In the genomic region with DNA sequence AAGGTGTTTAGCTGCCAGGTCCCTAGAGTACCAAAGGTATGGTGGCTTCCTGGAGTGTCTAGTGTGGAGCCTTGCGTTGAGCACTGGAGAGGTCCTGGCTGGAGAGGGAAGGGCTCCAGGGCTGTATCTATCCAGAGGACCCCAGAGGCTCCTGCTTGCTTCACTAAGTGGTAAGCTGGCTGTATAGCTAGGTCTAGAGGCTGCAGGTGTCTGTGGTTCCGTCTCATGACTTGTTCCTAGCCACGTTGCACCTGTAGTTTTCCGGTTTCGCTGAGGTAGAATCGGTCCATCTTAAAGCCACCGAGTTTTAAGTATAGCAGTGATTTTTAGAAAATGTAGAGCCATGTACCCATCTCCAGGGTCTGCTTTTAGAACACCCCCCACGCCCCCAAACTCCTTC, we compare ENCODE assay signal across 11 mouse cellular contexts. TPM values are rescaled to one million over a fixed set of nuclear protein-coding genes. Genes with fewer than 3 reads are reported as not detected.
DNase-seq lines count a peak whose midpoint lies in the region; ATAC-seq and TF ChIP-seq lines count a peak whose summit lies in the region.
"Had no signal": no experiment of that assay in that cellular context is flagged by ENCODE, and none has a peak within 500 bp of the region (broad histone marks: within the 10 kb centered on the region; RNA-seq: fewer than 3 reads in every experiment).

No protein-coding gene starts in this region.

- no peaks in the 10 kb centered on the region for H3K9me3 ChIP-seq in hindbrain, postnatal 0 days (ENCODE audit: low read length)
- no peaks in the 10 kb centered on the region for H3K9me3 ChIP-seq in hindbrain, embryonic 11.5 days (ENCODE audit: control insufficient read depth, low read length)
- H3K9me3 ChIP-seq in midbrain, postnatal 0 days (ENCODE audit: low read length), result no peaks in the 10 kb centered on the region
- no peaks in the 10 kb centered on the region for H3K9me3 ChIP-seq in midbrain, embryonic 14.5 days (ENCODE audit: control insufficient read depth, low read length)
- H3K9me3 ChIP-seq in stomach, postnatal 0 days (ENCODE audit: control insufficient read depth, low read length), result no peaks in the 10 kb centered on the region

- no peak overlapping the region for H3K27ac ChIP-seq in hindbrain, postnatal 0 days
- no peak overlapping the region for H3K27ac ChIP-seq in hindbrain, embryonic 11.5 days (ENCODE audit: low read depth, low read length)
- H3K27ac ChIP-seq in midbrain, postnatal 0 days (ENCODE audit: low read depth, low read length), result no peak overlapping the region
- H3K27ac ChIP-seq in midbrain, embryonic 14.5 days (replicated peaks; ENCODE audit: low read depth, low read length), result no peak overlapping the region
- H3K27ac ChIP-seq in stomach, postnatal 0 days (replicated peaks), result no peak overlapping the region

- peak overlapping the region; percentile 75; the same call in 1 of the 2 replicates for H3K4me2 ChIP-seq in hindbrain, postnatal 0 days (ENCODE audit: low read depth, low read length)
- H3K4me2 ChIP-seq in hindbrain, embryonic 11.5 days (replicated peaks; ENCODE audit: low read depth, low read length), result no peak overlapping the region
- H3K4me2 ChIP-seq in midbrain, postnatal 0 days (ENCODE audit: low read depth, low read length, poor library complexity, severe bottlenecking), result 0 out of 2 replicates have a peak overlapping the region, but pooled peaks have one; percentile 26
- H3K4me2 ChIP-seq in midbrain, embryonic 14.5 days (ENCODE audit: low read length), result no peak overlapping the region
- H3K4me2 ChIP-seq in stomach, postnatal 0 days (replicated peaks; ENCODE audit: low read depth), result no peak overlapping the region; the same call in 1 of the 2 replicates

- H3K4me1 ChIP-seq in hindbrain, postnatal 0 days (ENCODE audit: insufficient read depth, low read length), result peaks cover 52% of the 10 kb centered on the region
- peaks cover 23% of the 10 kb centered on the region for H3K4me1 ChIP-seq in hindbrain, embryonic 11.5 days (replicated peaks; ENCODE audit: control insufficient read depth, insufficient read depth, low read length)
- peaks cover 41% of the 10 kb centered on the region for H3K4me1 ChIP-seq in midbrain, postnatal 0 days (ENCODE audit: insufficient read depth, low read length)
- peaks cover 34% of the 10 kb centered on the region for H3K4me1 ChIP-seq in midbrain, embryonic 14.5 days (ENCODE audit: control insufficient read depth, insufficient read depth, low read length)
- H3K4me1 ChIP-seq in stomach, postnatal 0 days (replicated peaks; ENCODE audit: control insufficient read depth, insufficient read depth), result peaks cover 27% of the 10 kb centered on the region

- H3K36me3 ChIP-seq in hindbrain, postnatal 0 days (ENCODE audit: insufficient read depth, low read length), result no peaks in the 10 kb centered on the region
- H3K36me3 ChIP-seq in hindbrain, embryonic 11.5 days (ENCODE audit: control insufficient read depth, insufficient read depth, low read length), result no peaks in the 10 kb centered on the region
- H3K36me3 ChIP-seq in midbrain, postnatal 0 days (ENCODE audit: insufficient read depth, low read length), result no peaks in the 10 kb centered on the region
- H3K36me3 ChIP-seq in midbrain, embryonic 14.5 days (ENCODE audit: control insufficient read depth, insufficient read depth, low read length), result no peaks in the 10 kb centered on the region
- no peaks in the 10 kb centered on the region for H3K36me3 ChIP-seq in stomach, postnatal 0 days (ENCODE audit: control insufficient read depth, insufficient read depth, low read length)

- H3K9ac ChIP-seq in hindbrain, postnatal 0 days (replicated peaks; ENCODE audit: low read length), result no peak overlapping the region
- no peak overlapping the region for H3K9ac ChIP-seq in hindbrain, embryonic 11.5 days (ENCODE audit: low read depth, low read length)
- no peak overlapping the region for H3K9ac ChIP-seq in midbrain, postnatal 0 days (replicated peaks; ENCODE audit: low read length, poor library complexity, severe bottlenecking)
- H3K9ac ChIP-seq in midbrain, embryonic 14.5 days (replicated peaks; ENCODE audit: low read length), result no peak overlapping the region
- 0 out of 2 replicates have a peak overlapping the region, but pooled peaks have one; percentile 18 for H3K9ac ChIP-seq in stomach, postnatal 0 days (ENCODE audit: low read length)

- TF ChIP-seq EP300 in stomach, postnatal 0 days (optimal IDR thresholded peaks at IDR 0.05), result no peak

- ATAC-seq in hindbrain, postnatal 0 days, result no peak
- ATAC-seq in hindbrain, embryonic 11.5 days (ENCODE audit: low FRiP score), result no peak
- ATAC-seq in midbrain, postnatal 0 days (ENCODE audit: low FRiP score), result no peak
- no peak for ATAC-seq in midbrain, embryonic 14.5 days (ENCODE audit: low FRiP score, low TSS enrichment)
- no peak for ATAC-seq in stomach, postnatal 0 days (ENCODE audit: low FRiP score, low TSS enrichment)

- 90% methylated on average over 8 of the region's 8 CpGs for WGBS in hindbrain, postnatal 0 days
- WGBS in hindbrain, embryonic 11.5 days, result 94% methylated on average over 8 of the region's 8 CpGs
- 89% methylated on average over 8 of the region's 8 CpGs for WGBS in midbrain, postnatal 0 days
- WGBS in midbrain, embryonic 14.5 days, result 93% methylated on average over 8 of the region's 8 CpGs
- WGBS in stomach, postnatal 0 days, result 89% methylated on average over 8 of the region's 8 CpGs

- no peak for TF ChIP-seq CTCF in hindbrain, postnatal 0 days (IDR thresholded peaks at IDR 0.05; ENCODE audit: low read depth)
- TF ChIP-seq CTCF in midbrain, postnatal 0 days (IDR thresholded peaks at IDR 0.05), result no peak
- TF ChIP-seq CTCF in stomach, postnatal 0 days (IDR thresholded peaks at IDR 0.05; ENCODE audit: low read depth), result no peak

- peak; percentile 28 for DNase-seq in cerebellum, adult 9-11 months
- no peak for DNase-seq in cerebellum, adult 11-12 months
- DNase-seq in hindbrain, postnatal 0 days (ENCODE audit: low spot score), result no peak
- no peak for DNase-seq in hindbrain, embryonic 11.5 days (ENCODE audit: low spot score)
- no peak for DNase-seq in midbrain, postnatal 0 days (ENCODE audit: low spot score)
- no peak for DNase-seq in midbrain, embryonic 14.5 days
- DNase-seq in stomach, postnatal 0 days (ENCODE audit: low spot score), result no peak
- DNase-seq in layer of hippocampus, postnatal 25 days (ENCODE audit: extremely low spot score in 1 of 2, low spot score in 1 of 2), result no peak
- DNase-seq: kidney, adult 2 months had no signal

- no peaks in the 10 kb centered on the region for H3K27me3 ChIP-seq in hindbrain, postnatal 0 days (ENCODE audit: insufficient read depth, low read length)
- no peaks in the 10 kb centered on the region for H3K27me3 ChIP-seq in hindbrain, embryonic 11.5 days (ENCODE audit: control insufficient read depth, insufficient read depth, low read length)
- H3K27me3 ChIP-seq in midbrain, postnatal 0 days (ENCODE audit: insufficient read depth, low read length), result no peaks in the 10 kb centered on the region
- no peaks in the 10 kb centered on the region for H3K27me3 ChIP-seq in midbrain, embryonic 14.5 days (ENCODE audit: control insufficient read depth, insufficient read depth, low read length)
- no peaks in the 10 kb centered on the region for H3K27me3 ChIP-seq in stomach, postnatal 0 days (ENCODE audit: control insufficient read depth, insufficient read depth, low read length)

- H3K4me3 ChIP-seq in hindbrain, postnatal 0 days (ENCODE audit: low read length), result no peak overlapping the region
- no peak overlapping the region for H3K4me3 ChIP-seq in hindbrain, embryonic 11.5 days (ENCODE audit: low read depth, low read length)
- no peak overlapping the region for H3K4me3 ChIP-seq in midbrain, postnatal 0 days (ENCODE audit: low read depth, low read length)
- H3K4me3 ChIP-seq in midbrain, embryonic 14.5 days (replicated peaks; ENCODE audit: low read depth, low read length), result no peak overlapping the region
- no peak overlapping the region for H3K4me3 ChIP-seq in stomach, postnatal 0 days (ENCODE audit: low read depth, low read length)

RNA-seq across cellular contexts. Expression of gene Gm21969, which starts 24.6 kb away (rescaled TPM):
- total RNA-seq in hindbrain, postnatal 0 days (2014; rRNA removed), result not detected in 2 replicates
- polyA plus RNA-seq in hindbrain, postnatal 0 days (2015; fragmentation: Nextera tagmentation; extraction: Ambion mirVana), result not detected in 2 replicates
- not detected in 2 replicates for polyA plus RNA-seq in hindbrain, embryonic 11.5 days (2014; fragmentation: Nextera tagmentation; extraction: Ambion mirVana)
- total RNA-seq in midbrain, postnatal 0 days (2014; rRNA removed), result not detected in 2 replicates
- not detected in 2 replicates for polyA plus RNA-seq in midbrain, postnatal 0 days (2015; fragmentation: Nextera tagmentation; extraction: Ambion mirVana)
- not detected in 2 replicates for polyA plus RNA-seq in midbrain, embryonic 14.5 days (2014; fragmentation: Nextera tagmentation; extraction: Ambion mirVana)
- not detected in 2 replicates for polyA plus RNA-seq in stomach, postnatal 0 days (2015; fragmentation: Nextera tagmentation; extraction: Ambion mirVana)
- total RNA-seq in layer of hippocampus, postnatal 25 days (2021), result not detected
- total RNA-seq: adrenal gland, postnatal 4 days; left cerebral cortex, adult 8-10 months had no signal

RNA-seq across cellular contexts. Expression of gene Aldh4a1, which starts 44.3 kb away (rescaled TPM):
- 30.0 and 43.3 TPM in 2 replicates for total RNA-seq in hindbrain, postnatal 0 days (2014; rRNA removed)
- polyA plus RNA-seq in hindbrain, postnatal 0 days (2015; fragmentation: Nextera tagmentation; extraction: Ambion mirVana), result 26.6 and 27.6 TPM in 2 replicates
- polyA plus RNA-seq in hindbrain, embryonic 11.5 days (2014; fragmentation: Nextera tagmentation; extraction: Ambion mirVana), result 7.8 and 8.8 TPM in 2 replicates
- total RNA-seq in midbrain, postnatal 0 days (2014; rRNA removed), result 30.0 and 36.8 TPM in 2 replicates
- 25.2 and 28.1 TPM in 2 replicates for polyA plus RNA-seq in midbrain, postnatal 0 days (2015; fragmentation: Nextera tagmentation; extraction: Ambion mirVana)
- 14.1 and 15.2 TPM in 2 replicates for polyA plus RNA-seq in midbrain, embryonic 14.5 days (2014; fragmentation: Nextera tagmentation; extraction: Ambion mirVana)
- 12.9 and 14.7 TPM in 2 replicates for polyA plus RNA-seq in stomach, postnatal 0 days (2015; fragmentation: Nextera tagmentation; extraction: Ambion mirVana)
- total RNA-seq in layer of hippocampus, postnatal 25 days (2021), result 10 to 100 TPM; 18.0 to 20.2 TPM

RNA-seq across cellular contexts. Expression of gene Iffo2, which starts 48.0 kb away (rescaled TPM):
- total RNA-seq in hindbrain, postnatal 0 days (2014; rRNA removed), result 14.4 and 14.5 TPM in 2 replicates
- polyA plus RNA-seq in hindbrain, postnatal 0 days (2015; fragmentation: Nextera tagmentation; extraction: Ambion mirVana), result 5.9 and 6.8 TPM in 2 replicates
- polyA plus RNA-seq in hindbrain, embryonic 11.5 days (2014; fragmentation: Nextera tagmentation; extraction: Ambion mirVana), result 3.3 and 4.8 TPM in 2 replicates
- total RNA-seq in midbrain, postnatal 0 days (2014; rRNA removed), result 14.8 and 18.1 TPM in 2 replicates
- 4.3 and 5.8 TPM in 2 replicates for polyA plus RNA-seq in midbrain, postnatal 0 days (2015; fragmentation: Nextera tagmentation; extraction: Ambion mirVana)
- 5.2 and 6.2 TPM in 2 replicates for polyA plus RNA-seq in midbrain, embryonic 14.5 days (2014; fragmentation: Nextera tagmentation; extraction: Ambion mirVana)
- 3.8 and 4.0 TPM in 2 replicates for polyA plus RNA-seq in stomach, postnatal 0 days (2015; fragmentation: Nextera tagmentation; extraction: Ambion mirVana)
- total RNA-seq in layer of hippocampus, postnatal 25 days (2021), result 10 to 100 TPM; 15.3 to 16.3 TPM

Comparison
In these comparisons a context has a peak if more than half of its experiments do, and no peak if none do; other contexts are left out.
1. H3K4me2 ChIP-seq: peak in hindbrain, postnatal 0 days (single experiment) and midbrain, postnatal 0 days (single experiment); none in hindbrain, embryonic 11.5 days (single experiment), midbrain, embryonic 14.5 days (single experiment) and stomach, postnatal 0 days (single experiment).